Mouse (Mus musculus): ENCODE results near the gene Msi2. TPM values are rescaled to one million over a fixed set of nuclear protein-coding genes. Genes with fewer than 3 reads are reported as not detected.

Msi2 gene
- polyA plus RNA-seq, 1 experiment from 2014 or later = 10.0 TPM

- Histone ChIP-seq H3K4me2 (ENCODE audit: low read depth, low read length) (peak overlapping the region; percentile 20; the same call in 1 of the 2 replicates), H3K36me3 (ENCODE audit: control insufficient read depth, insufficient read depth, low read length) (no peaks in the 10 kb centered on the region), H3K27me3 (replicated peaks; ENCODE audit: control insufficient read depth, insufficient read depth, low read length) (no peaks in the 10 kb centered on the region), H3K27ac (ENCODE audit: low read length) (peak overlapping the region; percentile 90), H3K9ac (ENCODE audit: low read depth, low read length) (peak overlapping the region; percentile 39; the same call in 1 of the 2 replicates), H3K4me3 (ENCODE audit: low read length) (no peak overlapping the region), H3K4me1 (ENCODE audit: control insufficient read depth, insufficient read depth, low read length) (peaks cover 86% of the 10 kb centered on the region), H3K9me3 (ENCODE audit: control insufficient read depth, low read length) (no peaks in the 10 kb centered on the region)
- ATAC-seq = peak; percentile 78
- WGBS = 60% methylated on average over 11 of the region's 11 CpGs
Measured at GRCm38 (mm10) chr11:88553521-88554310, 164.6 kb downstream of the Msi2 start.

GRCm38 (mm10) chr11:88552987-88553386 lies 165.3 kb downstream of the Msi2 start:
- H3K4me1 ChIP-seq (ENCODE audit: control insufficient read depth, insufficient read depth, low read length) = peaks cover 85% of the 10 kb centered on the region
- H3K4me3 ChIP-seq (ENCODE audit: low read length) = no peak overlapping the region
- peak overlapping the region; percentile 90 for H3K27ac ChIP-seq (ENCODE audit: low read length)
- WGBS = 34% methylated on average over 8 of the region's 8 CpGs
- H3K4me2 ChIP-seq (ENCODE audit: low read depth, low read length) = peak overlapping the region; percentile 20; the same call in 1 of the 2 replicates
- no peaks in the 10 kb centered on the region for H3K27me3 ChIP-seq (replicated peaks; ENCODE audit: control insufficient read depth, insufficient read depth, low read length)
- 0 out of 2 replicates have a peak overlapping the region, but pooled peaks have one; percentile 16 for H3K9ac ChIP-seq (ENCODE audit: low read depth, low read length)
- H3K9me3 ChIP-seq (ENCODE audit: control insufficient read depth, low read length) = no peaks in the 10 kb centered on the region
- ATAC-seq = peak; percentile 45
- no peaks in the 10 kb centered on the region for H3K36me3 ChIP-seq (ENCODE audit: control insufficient read depth, insufficient read depth, low read length)

GRCm38 (mm10) chr11:88552385-88552784 lies 165.9 kb downstream of the Msi2 start:
- H3K4me2 ChIP-seq (ENCODE audit: low read depth, low read length) = no peak overlapping the region
- H3K4me3 ChIP-seq (ENCODE audit: low read length) = no peak overlapping the region
- H3K4me1 ChIP-seq (ENCODE audit: control insufficient read depth, insufficient read depth, low read length) = peaks cover 83% of the 10 kb centered on the region
- H3K9ac ChIP-seq (ENCODE audit: low read depth, low read length) = no peak overlapping the region
- peak overlapping the region; percentile 8; the same call in 1 of the 2 replicates for H3K27ac ChIP-seq (ENCODE audit: low read length)
- ATAC-seq = no peak
- 77% methylated on average over 6 of the region's 6 CpGs for WGBS
- H3K36me3 ChIP-seq (ENCODE audit: control insufficient read depth, insufficient read depth, low read length) = no peaks in the 10 kb centered on the region
- H3K9me3 ChIP-seq (ENCODE audit: control insufficient read depth, low read length) = no peaks in the 10 kb centered on the region
- H3K27me3 ChIP-seq (replicated peaks; ENCODE audit: control insufficient read depth, insufficient read depth, low read length) = no peaks in the 10 kb centered on the region

DNA sequence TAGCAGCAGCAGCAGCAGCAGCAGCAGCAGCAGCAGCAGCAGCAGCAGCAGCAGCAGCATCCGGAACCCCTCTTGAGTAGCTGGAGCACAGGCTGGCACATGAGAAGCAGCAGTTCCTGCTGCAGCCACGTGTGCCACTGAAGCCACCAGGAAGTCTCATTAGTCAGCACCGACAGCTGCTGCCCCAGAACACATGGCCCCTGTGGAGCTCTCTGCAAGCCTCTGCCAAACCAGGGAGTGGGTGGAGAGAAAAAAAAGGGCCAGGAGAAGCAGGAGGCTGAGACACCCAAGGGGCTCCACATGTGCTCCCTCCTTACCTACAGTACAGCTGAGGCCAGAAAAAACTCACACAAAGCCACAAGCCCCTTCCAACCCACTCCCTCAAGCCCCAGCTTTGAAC lies 167.3 kb downstream of the Msi2 start:
- Histone ChIP-seq H3K4me3 (ENCODE audit: low read length) (no peak overlapping the region), H3K36me3 (ENCODE audit: control insufficient read depth, insufficient read depth, low read length) (no peaks in the 10 kb centered on the region), H3K27ac (ENCODE audit: low read length) (peak overlapping the region; percentile 30; the same call in 1 of the 2 replicates), H3K27me3 (replicated peaks; ENCODE audit: control insufficient read depth, insufficient read depth, low read length) (no peaks in the 10 kb centered on the region), H3K9me3 (ENCODE audit: control insufficient read depth, low read length) (no peaks in the 10 kb centered on the region), H3K9ac (ENCODE audit: low read depth, low read length) (peak overlapping the region; percentile 35; the same call in 1 of the 2 replicates), H3K4me1 (ENCODE audit: control insufficient read depth, insufficient read depth, low read length) (peaks cover 76% of the 10 kb centered on the region), H3K4me2 (ENCODE audit: low read depth, low read length) (no peak overlapping the region)
- WGBS = 19% methylated on average over 3 of the region's 3 CpGs
- ATAC-seq = peak; percentile 38; the same call in 1 of the 2 replicates

- Histone ChIP-seq H3K36me3 (ENCODE audit: control insufficient read depth, insufficient read depth, low read length) (no peaks in the 10 kb centered on the region), H3K9me3 (ENCODE audit: control insufficient read depth, low read length) (no peaks in the 10 kb centered on the region), H3K4me2 (ENCODE audit: low read depth, low read length) (no peak overlapping the region), H3K27me3 (replicated peaks; ENCODE audit: control insufficient read depth, insufficient read depth, low read length) (no peaks in the 10 kb centered on the region), H3K9ac (ENCODE audit: low read depth, low read length) (0 out of 2 replicates have a peak overlapping the region, but pooled peaks have one; percentile 35), H3K27ac (ENCODE audit: low read length) (peak overlapping the region; percentile 30; the same call in 1 of the 2 replicates), H3K4me1 (ENCODE audit: control insufficient read depth, insufficient read depth, low read length) (peaks cover 69% of the 10 kb centered on the region), H3K4me3 (ENCODE audit: low read length) (no peak overlapping the region)
- ATAC-seq = no peak
- WGBS = 62% methylated on average over 6 of the region's 6 CpGs
Measured at GRCm38 (mm10) chr11:88550083-88550907, 168.0 kb downstream of the Msi2 start.

DNA sequence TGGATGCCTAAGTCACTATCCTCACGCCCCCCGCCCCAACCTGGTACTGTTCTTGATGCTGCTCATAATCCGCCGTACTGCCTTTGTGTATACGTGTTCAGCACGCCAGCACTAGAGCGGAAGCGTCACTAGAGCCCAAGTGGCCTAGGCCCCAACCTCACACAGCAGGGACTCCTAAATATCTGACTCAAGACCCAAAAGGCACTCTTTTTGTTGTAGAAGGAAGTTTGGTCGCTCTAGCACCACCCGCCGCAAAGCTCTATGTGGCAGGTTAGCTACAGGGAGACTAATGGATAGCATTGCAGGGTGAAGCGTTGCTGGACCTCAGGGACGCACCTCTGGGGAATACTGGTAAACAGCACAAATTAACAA lies 168.8 kb downstream of the Msi2 start:
- no peaks in the 10 kb centered on the region for H3K9me3 ChIP-seq (ENCODE audit: control insufficient read depth, low read length)
- WGBS = 92% methylated on average over 13 of the region's 13 CpGs
- H3K27me3 ChIP-seq (replicated peaks; ENCODE audit: control insufficient read depth, insufficient read depth, low read length) = no peaks in the 10 kb centered on the region
- H3K9ac ChIP-seq (ENCODE audit: low read depth, low read length) = no peak overlapping the region
- H3K27ac ChIP-seq (ENCODE audit: low read length) = no peak overlapping the region
- H3K4me1 ChIP-seq (ENCODE audit: control insufficient read depth, insufficient read depth, low read length) = peaks cover 61% of the 10 kb centered on the region
- no peak overlapping the region for H3K4me2 ChIP-seq (ENCODE audit: low read depth, low read length)
- no peak overlapping the region for H3K4me3 ChIP-seq (ENCODE audit: low read length)
- no peaks in the 10 kb centered on the region for H3K36me3 ChIP-seq (ENCODE audit: control insufficient read depth, insufficient read depth, low read length)
- no peak for ATAC-seq

DNA sequence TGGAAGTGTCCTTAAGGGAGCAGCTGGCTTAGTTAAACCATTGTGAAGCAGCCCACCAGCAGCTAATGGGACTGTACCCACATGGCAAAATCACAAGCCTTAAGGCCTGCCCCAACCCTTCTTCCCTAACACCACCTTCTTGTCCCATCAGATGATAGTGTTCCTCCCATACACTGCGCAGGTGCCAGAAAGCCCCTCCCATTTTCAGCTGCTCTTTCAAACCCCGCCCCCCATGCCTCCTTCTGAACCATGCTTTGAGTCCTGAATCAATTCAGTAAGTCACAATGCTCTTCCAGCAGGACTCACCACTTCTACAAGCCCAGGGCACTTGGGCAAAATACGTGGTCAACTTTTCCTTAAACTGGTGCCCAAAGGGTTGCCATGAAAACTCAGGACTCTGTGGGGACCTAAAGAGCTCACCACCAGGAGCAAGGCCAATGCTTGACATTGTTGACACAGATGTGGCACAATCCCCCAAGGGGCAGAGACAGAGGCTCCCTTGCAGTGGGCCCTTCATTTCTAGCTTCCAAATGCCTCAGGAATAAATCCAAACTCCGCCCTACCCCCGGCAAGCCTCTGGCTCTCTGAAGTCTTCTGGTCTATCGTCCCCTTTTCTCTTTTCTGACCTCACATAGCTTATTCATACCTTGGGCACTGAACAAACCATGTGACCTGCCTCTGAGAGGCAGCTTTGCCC lies 169.3 kb downstream of the Msi2 start:
- no peak overlapping the region for H3K4me2 ChIP-seq (ENCODE audit: low read depth, low read length)
- no peaks in the 10 kb centered on the region for H3K36me3 ChIP-seq (ENCODE audit: control insufficient read depth, insufficient read depth, low read length)
- WGBS = 81% methylated on average over 6 of the region's 6 CpGs
- no peak for ATAC-seq
- no peak overlapping the region for H3K9ac ChIP-seq (ENCODE audit: low read depth, low read length)
- H3K4me1 ChIP-seq (ENCODE audit: control insufficient read depth, insufficient read depth, low read length) = peaks cover 57% of the 10 kb centered on the region
- no peak overlapping the region for H3K27ac ChIP-seq (ENCODE audit: low read length)
- H3K4me3 ChIP-seq (ENCODE audit: low read length) = no peak overlapping the region
- no peaks in the 10 kb centered on the region for H3K27me3 ChIP-seq (replicated peaks; ENCODE audit: control insufficient read depth, insufficient read depth, low read length)
- H3K9me3 ChIP-seq (ENCODE audit: control insufficient read depth, low read length) = no peaks in the 10 kb centered on the region

GRCm38 (mm10) chr11:88548423-88548822 lies 169.9 kb downstream of the Msi2 start:
- Histone ChIP-seq H3K27ac (ENCODE audit: low read length) (no peak overlapping the region), H3K9ac (ENCODE audit: low read depth, low read length) (no peak overlapping the region), H3K27me3 (replicated peaks; ENCODE audit: control insufficient read depth, insufficient read depth, low read length) (no peaks in the 10 kb centered on the region), H3K4me2 (ENCODE audit: low read depth, low read length) (no peak overlapping the region), H3K4me3 (ENCODE audit: low read length) (no peak overlapping the region), H3K4me1 (ENCODE audit: control insufficient read depth, insufficient read depth, low read length) (peaks cover 51% of the 10 kb centered on the region), H3K9me3 (ENCODE audit: control insufficient read depth, low read length) (no peaks in the 10 kb centered on the region), H3K36me3 (ENCODE audit: control insufficient read depth, insufficient read depth, low read length) (no peaks in the 10 kb centered on the region)
- WGBS = 65% methylated on average over 7 of the region's 7 CpGs
- ATAC-seq = no peak

- Histone ChIP-seq H3K27me3 (replicated peaks; ENCODE audit: control insufficient read depth, insufficient read depth, low read length) (no peaks in the 10 kb centered on the region), H3K9ac (ENCODE audit: low read depth, low read length) (no peak overlapping the region), H3K36me3 (ENCODE audit: control insufficient read depth, insufficient read depth, low read length) (no peaks in the 10 kb centered on the region), H3K4me1 (ENCODE audit: control insufficient read depth, insufficient read depth, low read length) (peaks cover 38% of the 10 kb centered on the region), H3K9me3 (ENCODE audit: control insufficient read depth, low read length) (no peaks in the 10 kb centered on the region), H3K4me2 (ENCODE audit: low read depth, low read length) (no peak overlapping the region), H3K27ac (ENCODE audit: low read length) (no peak overlapping the region), H3K4me3 (ENCODE audit: low read length) (no peak overlapping the region)
- 87% methylated on average over 6 of the region's 6 CpGs for WGBS
- no peak for ATAC-seq
Measured at GRCm38 (mm10) chr11:88543771-88544170, 174.5 kb downstream of the Msi2 start.
